Mouse (Mus musculus): ENCODE data around the gene Ctf1.

The Ctf1 gene

GRCm38 (mm10) chr7:127712461-127713385 lies at the start of gene Ctf1:
TSS of gene Ctf1 (plus strand) at chr7:127712736.
- peak; percentile 64 for DNase-seq (ENCODE audit: low read depth, low spot score)

DNA sequence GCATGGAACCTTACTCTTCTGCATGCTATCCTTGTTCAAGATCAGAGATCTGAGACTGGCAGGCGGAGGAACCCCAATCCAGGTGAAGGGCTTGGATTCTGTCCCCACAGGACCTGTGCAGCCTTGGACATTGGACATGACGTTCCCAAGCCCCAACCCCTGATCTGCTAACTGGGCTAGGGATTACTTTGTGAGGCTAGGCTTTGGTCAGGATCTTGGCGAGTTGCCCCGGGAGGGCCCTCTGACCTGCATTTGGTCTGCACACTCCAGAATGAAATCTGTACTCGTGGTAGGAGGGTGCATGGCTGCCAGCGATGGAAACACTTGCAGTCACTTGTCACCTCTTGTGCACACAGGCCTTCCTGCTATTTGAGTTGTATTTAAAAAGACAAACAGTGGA lies 49.6 kb upstream of the Ctf1 start:
- no peak for DNase-seq (ENCODE audit: low read depth, low spot score)

GRCm38 (mm10) chr7:127666066-127666654 lies 46.4 kb upstream of the Ctf1 start:
- DNase-seq (ENCODE audit: low read depth, low spot score) = no peak

- DNase-seq (ENCODE audit: low read depth, low spot score) = no peak
Observed at GRCm38 (mm10) chr7:127666679-127667078, 45.9 kb upstream of the Ctf1 start.

DNA sequence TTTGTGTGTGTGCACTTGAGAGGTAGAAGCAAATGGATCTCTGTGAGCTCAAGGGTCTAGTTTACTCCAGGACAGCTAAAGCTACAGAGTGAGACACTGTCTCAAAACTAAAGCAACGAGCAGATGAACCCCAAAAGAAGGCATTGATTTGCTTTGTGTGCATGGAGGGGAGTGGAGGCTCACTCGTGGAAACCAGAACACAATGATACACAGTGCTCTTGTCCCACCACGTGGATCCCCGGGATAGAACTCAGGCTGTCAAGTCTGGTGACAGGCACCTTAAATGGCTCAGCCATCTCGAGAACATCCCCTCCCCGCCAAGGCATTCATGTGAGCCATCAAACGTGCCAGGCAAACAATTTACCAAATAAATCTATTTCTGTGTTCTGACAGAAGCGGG lies 45.4 kb upstream of the Ctf1 start:
- no peak for DNase-seq (ENCODE audit: low read depth, low spot score)

- DNase-seq (ENCODE audit: low read depth, low spot score) = no peak
Observed at GRCm38 (mm10) chr7:127671880-127672774, 40.4 kb upstream of the Ctf1 start.

GRCm38 (mm10) chr7:127672776-127673175 lies 39.8 kb upstream of the Ctf1 start:
- no peak for DNase-seq (ENCODE audit: low read depth, low spot score)

DNA sequence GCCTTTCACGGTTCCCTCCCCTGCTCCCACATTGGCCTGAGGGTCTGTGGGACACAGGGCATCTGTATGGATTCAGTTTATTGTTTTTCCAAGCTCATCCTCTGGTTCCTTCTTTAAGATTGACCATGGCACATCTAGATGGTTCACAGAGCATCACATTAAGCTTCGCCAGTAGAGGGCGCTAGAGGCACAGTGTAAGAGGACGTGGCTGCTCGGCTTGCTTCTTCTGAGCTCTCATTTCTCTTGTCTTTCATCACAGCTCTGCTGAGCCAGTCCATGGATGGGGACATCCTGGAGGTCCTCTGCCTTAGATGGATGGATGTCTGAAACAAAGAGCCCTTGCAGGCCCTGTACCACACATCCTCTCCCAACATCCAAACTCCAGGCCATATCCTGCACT lies 37.6 kb upstream of the Ctf1 start:
- DNase-seq (ENCODE audit: low read depth, low spot score) = peak; percentile 72

DNA sequence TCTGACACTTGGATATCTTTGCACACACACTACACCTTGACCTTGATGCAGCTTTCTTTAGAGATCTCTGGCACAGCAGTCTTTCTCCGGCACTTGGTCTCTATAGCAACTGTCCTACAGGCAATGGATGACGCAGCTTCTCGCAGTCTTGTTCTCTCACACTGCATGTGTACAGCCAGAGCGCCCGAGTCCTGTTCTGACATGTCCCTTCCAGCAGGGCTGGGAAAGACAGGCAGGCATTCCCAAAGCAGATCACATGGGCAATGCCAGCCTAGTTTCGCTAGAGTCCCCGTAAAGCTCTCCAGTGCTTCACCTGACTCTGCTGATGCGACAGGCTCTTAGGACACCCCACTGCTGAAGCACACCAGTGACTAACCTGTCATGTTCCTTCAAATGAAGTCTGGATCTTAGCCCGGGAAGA lies 37.1 kb upstream of the Ctf1 start:
- no peak for DNase-seq (ENCODE audit: low read depth, low spot score)

GRCm38 (mm10) chr7:127677077-127677476 lies 35.5 kb upstream of the Ctf1 start:
- no peak for DNase-seq (ENCODE audit: low read depth, low spot score)

GRCm38 (mm10) chr7:127677609-127678008 lies 34.9 kb upstream of the Ctf1 start:
- no peak for DNase-seq (ENCODE audit: low read depth, low spot score)

DNA sequence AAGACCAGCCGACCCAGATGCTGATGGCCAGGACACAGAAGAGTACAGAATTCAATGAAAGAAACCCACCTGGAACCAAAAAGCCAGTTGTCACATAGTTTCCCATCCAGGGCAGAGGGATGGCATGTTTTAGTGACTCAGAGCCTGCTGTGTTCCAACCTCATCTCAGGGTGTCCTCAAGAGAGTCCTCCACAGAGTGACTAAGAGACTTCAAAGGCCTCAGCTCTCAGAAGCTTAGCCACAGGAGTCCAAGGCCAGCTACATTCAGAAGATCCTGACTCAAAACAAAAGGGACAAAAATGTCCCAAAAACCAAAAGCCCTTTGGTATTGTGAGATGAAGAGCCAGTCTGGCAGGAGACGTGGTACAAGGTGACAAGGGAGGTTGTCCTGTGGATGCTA lies 33.7 kb upstream of the Ctf1 start:
- no peak for DNase-seq (ENCODE audit: low read depth, low spot score)

DNA sequence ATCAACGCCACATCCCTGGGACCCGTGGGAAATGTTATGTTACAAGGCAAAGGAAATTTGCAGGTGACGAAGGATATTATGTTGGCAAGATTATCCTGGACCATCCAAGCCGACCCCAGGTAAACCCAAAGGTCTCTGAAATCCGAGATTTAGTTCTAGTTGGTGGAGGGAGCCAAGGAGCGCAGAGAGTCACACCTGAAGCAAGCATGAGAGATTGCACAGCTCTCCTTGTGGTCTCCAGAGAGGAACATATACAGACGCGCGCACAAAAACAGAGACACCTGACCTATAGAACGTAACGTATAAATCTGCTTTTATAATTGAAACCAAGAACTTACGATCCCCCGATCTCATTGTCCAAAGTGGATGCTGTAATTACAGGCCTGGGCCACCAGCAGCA lies 32.0 kb upstream of the Ctf1 start:
- no peak for DNase-seq (ENCODE audit: low read depth, low spot score)

DNA sequence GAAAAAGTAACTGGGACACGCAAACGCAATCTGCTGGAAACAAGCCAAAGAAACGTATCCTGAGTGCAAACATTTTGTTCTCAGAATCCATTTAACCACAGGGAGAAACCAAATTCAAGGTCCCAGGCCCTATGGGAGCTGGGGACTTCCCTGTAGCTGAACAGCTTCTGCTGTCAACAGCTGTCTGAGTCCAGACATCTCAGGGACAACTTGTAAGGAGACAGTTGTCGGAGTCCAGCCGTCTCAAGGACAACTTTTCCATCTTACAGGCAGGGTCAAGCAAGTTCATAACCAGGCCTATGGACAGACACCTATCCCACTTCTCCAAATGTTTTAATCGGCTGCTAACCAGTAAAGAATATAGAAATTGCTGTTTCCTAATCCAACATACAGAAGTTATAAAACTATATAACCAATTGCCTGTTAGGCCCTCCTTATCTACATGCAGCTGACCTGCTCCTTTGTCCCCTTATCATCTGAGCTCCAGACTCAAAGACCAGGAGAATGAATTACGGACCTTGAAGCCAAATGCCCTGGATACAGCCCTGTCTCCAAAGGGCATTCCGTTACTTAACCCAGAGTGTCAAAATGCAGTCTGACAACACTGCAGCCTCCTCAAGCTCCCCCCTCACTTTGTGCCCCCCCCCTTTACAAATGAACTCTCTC lies 30.5 kb upstream of the Ctf1 start:
- DNase-seq (ENCODE audit: low read depth, low spot score) = no peak

GRCm38 (mm10) chr7:127685304-127686018 lies 27.1 kb upstream of the Ctf1 start:
- no peak for DNase-seq (ENCODE audit: low read depth, low spot score)

DNA sequence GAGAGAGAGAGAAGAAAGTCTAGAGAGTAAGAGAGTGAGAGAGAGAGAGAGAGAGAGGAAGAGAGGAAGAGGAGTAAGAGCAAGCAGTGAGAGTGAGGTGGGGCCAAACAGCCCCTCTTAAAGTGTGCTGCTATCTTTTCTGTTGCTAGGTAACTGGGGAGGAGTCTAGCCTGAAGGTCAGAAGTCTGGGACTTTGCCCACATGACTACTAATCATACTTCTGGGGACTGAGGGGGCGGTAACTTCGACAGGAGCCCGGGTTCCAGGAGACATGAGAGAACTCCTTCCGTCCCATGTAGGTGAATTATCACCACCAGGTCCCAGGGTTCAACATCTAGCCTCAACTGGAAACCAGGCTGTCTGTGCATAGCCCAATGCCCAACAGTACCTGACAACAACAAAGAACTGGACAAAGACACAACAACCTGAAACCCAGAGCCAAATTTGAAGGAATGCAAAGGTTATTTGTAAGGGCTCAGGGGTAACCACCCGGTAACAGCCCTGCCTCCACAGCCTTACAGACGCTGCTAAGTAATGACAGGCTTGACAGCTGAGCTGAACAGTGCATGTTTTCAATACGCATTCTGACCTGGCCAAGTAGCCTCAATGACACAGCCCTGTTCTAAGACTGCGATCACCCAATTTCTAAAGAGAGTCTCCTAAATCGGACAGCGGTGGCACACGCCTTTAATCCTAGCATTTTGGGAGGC lies 25.6 kb upstream of the Ctf1 start:
- no peak for DNase-seq (ENCODE audit: low read depth, low spot score)

DNA sequence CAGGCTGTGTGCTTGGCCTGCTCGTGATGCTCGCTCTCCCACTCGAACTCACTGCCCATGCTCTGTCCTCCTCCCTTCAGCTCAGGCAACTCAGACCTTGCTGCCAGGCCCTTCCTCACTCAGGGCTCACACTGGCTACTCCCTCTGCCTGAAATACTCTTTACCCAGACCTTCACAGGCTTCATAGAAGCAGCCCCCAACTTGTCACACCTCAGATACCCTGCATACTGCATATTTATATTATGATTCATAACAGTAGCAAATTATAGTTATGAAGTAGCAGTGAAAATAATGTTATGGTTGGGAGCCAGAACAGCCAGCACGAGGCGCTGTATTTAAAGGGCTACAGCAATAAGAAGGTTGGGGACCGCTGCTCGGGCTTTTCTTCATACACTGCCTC lies 23.6 kb upstream of the Ctf1 start:
- no peak for DNase-seq (ENCODE audit: low read depth, low spot score)

DNA sequence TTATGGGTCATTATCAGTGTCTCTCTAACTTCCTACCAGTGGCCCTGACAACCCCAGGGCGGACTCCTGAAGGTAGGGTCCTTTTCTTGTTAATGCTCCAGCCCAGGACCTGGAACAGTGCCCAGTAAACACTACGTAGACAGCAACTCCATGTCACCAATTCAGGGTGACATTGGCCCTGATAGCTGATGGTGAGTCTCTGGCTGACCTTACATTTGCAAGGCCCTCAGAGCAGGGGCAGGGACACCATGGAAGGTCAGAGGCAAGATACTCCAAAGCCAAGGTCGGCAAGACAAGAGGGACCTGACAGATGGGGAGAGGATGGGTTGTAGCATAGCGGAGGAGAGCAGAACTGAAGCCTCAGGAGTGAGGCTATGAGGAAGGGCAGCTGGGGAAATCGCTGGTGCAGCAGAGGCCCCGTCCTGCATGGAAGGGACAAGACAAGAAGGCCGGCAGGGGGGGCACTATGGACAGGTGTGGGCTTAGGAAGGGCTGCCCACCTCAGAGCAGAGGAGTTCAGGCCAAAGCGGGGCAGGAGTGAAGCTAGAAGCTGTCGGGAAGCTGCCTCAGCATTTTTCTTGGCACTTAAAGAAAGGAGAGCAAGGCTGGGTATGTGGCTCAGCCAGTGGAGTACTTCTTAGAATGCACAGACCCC lies 22.8 kb upstream of the Ctf1 start:
- no peak for DNase-seq (ENCODE audit: low read depth, low spot score)

DNA sequence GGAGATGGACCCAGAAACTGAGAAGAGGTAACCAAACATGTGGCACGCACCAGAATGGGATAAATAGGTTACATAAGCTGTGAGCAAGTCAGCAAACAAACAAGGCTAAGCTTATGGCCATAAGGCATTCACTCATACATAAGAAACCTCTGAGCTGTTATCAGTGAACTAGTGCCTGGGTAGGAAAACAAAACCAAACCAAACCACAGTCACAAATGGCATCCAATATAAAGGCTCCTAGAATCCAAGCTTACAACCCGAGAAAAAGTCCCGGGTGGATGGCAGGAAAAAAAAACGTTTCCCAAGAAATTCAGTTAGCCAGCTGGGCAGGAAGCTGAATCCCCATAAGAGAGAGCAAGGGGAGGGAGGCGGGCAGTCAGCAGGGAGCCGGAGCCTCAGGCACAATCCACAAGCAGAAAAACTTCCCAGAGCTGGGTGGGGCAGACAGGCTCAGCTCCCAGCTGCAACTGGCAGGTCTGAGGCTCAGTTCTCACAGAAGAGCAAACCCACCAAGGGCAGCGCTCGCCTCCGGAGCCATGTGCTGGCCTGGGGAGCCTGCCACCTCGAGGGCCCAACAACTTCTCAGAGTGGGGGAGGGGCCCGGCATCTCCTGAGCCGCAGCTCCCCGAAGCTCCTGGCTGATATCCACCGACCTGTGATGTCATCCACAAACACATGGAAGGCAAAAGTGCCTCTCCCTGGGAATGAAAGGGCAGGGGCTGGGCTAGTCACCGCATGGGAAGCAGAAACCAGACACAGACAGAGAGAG lies 21.1 kb upstream of the Ctf1 start:
- DNase-seq (ENCODE audit: low read depth, low spot score) = no peak

All from retina, adult 2 months (tissue).